Mouse (Mus musculus): ENCODE results near the gene Ror2. TPM values are rescaled to one million over a fixed set of nuclear protein-coding genes. Genes with fewer than 3 reads are reported as not detected.

Ror2 gene
- polyA plus RNA-seq, 1 experiment from 2014 or later, result 9.8 TPM

DNA sequence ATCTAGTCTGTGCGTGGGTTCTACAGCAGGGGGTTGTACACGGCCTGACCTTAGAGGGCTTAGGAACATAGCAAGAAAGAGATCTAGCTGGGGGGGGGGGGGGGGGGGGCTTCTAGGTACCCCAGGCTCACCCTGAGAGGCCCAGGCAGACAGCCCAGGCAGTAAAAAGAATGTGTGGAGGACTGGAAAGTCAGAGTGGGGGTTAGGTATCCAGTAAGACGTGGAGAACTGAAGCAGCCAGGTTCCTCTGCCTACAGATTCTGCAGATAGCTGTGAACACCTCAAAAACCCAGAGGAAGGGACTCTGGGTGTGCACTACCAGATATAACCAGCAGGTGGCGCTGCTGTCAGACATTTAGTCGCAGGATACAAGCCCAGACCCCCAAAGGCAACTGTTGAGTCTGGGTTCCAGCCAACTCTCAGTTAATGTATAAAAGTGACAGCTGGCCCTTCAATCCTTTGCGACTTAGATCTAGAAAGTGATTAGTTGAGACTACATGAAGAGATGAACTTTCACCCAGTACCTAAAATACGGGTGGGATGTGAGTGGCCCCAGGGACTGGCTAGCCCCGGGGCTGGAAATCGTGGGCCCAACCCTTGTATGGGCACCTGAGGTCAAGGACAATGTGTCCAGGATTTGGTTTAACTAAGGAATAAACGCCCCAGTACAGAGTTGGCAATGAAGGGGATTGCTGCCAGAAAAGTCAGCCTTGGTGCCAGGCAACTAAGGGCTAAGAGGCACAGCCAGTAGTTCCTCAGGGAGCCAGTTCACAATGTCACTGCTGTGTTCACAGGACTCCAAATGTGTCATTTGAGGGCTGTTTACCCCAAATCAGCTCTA, 166.1 kb downstream of the Ror2 start:
- Histone ChIP-seq H3K4me2 (replicated peaks; ENCODE audit: low read depth) (no peak overlapping the region), H3K9ac (ENCODE audit: low read depth, low read length) (no peak overlapping the region), H3K36me3 (ENCODE audit: control insufficient read depth, insufficient read depth) (peaks cover 29% of the 10 kb centered on the region), H3K27ac (ENCODE audit: low read depth, low read length) (no peak overlapping the region), H3K4me1 (replicated peaks; ENCODE audit: control insufficient read depth, insufficient read depth, low read length) (peaks cover 18% of the 10 kb centered on the region; the same call in 1 of the 2 replicates), H3K4me3 (ENCODE audit: low read depth, low read length) (no peak overlapping the region), H3K9me3 (ENCODE audit: control insufficient read depth) (no peaks in the 10 kb centered on the region), H3K27me3 (replicated peaks; ENCODE audit: control insufficient read depth, insufficient read depth, low read length) (no peaks in the 10 kb centered on the region)
- peak; percentile 93 for TF ChIP-seq CTCF (IDR thresholded peaks at IDR 0.05; ENCODE audit: low read depth)
- WGBS, result 18% methylated on average over 10 of the region's 10 CpGs
- 0 out of 2 replicates have a peak, but pooled peaks have one; percentile 7 for ATAC-seq

DNA sequence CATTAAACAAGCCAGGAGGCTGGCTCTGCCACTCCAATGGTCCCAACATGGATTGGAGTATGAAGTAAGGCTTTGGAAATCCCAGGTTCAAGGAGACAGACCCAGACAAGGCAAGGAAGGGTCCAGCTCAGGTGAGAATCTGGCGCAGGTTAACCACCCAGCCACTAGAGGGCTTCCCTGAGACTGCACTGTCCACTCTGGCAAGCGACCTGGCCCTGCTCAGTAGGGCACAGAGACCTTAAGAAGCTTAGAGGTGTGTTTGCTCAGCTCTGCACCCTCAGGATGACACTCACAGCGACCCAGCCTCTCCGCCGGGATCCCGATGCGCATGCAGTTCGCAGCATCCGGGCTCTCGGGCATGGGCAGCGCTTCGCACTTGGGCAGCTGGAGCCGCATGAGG, 167.5 kb downstream of the Ror2 start:
- 80% methylated on average over 13 of the region's 13 CpGs for WGBS
- H3K4me3 ChIP-seq (ENCODE audit: low read depth, low read length), result no peak overlapping the region
- no peak overlapping the region for H3K4me2 ChIP-seq (replicated peaks; ENCODE audit: low read depth)
- H3K36me3 ChIP-seq (ENCODE audit: control insufficient read depth, insufficient read depth), result peaks cover 29% of the 10 kb centered on the region
- no peak overlapping the region for H3K9ac ChIP-seq (ENCODE audit: low read depth, low read length)
- no peak overlapping the region for H3K27ac ChIP-seq (ENCODE audit: low read depth, low read length)
- H3K4me1 ChIP-seq (replicated peaks; ENCODE audit: control insufficient read depth, insufficient read depth, low read length), result peaks cover 18% of the 10 kb centered on the region; the same call in 1 of the 2 replicates
- no peak for ATAC-seq
- no peaks in the 10 kb centered on the region for H3K27me3 ChIP-seq (replicated peaks; ENCODE audit: control insufficient read depth, insufficient read depth, low read length)
- peak; percentile 75 for TF ChIP-seq CTCF (IDR thresholded peaks at IDR 0.05; ENCODE audit: low read depth)
- no peaks in the 10 kb centered on the region for H3K9me3 ChIP-seq (ENCODE audit: control insufficient read depth)

DNA sequence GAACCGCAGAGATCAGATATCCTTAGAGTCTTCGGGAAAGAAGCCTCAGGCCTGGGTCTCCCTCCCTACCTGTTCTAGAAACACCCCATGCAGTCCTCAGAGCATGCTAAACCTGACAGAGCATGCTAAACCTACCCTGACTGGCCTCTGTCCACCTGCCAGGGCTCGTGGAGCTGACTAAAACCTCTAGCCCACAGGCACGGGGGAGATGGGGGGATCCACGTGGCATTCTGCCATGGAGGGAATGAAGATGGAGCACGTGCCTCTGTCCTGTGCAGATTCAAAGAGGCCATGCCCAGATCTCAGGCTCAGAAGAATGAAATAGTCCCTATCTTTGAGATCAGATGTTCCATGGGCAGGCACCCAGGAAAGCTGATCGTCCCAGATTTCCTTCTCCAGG, 168.0 kb downstream of the Ror2 start:
- Histone ChIP-seq H3K27ac (ENCODE audit: low read depth, low read length) (no peak overlapping the region), H3K4me2 (replicated peaks; ENCODE audit: low read depth) (no peak overlapping the region), H3K9me3 (ENCODE audit: control insufficient read depth) (no peaks in the 10 kb centered on the region), H3K36me3 (ENCODE audit: control insufficient read depth, insufficient read depth) (peaks cover 29% of the 10 kb centered on the region), H3K27me3 (replicated peaks; ENCODE audit: control insufficient read depth, insufficient read depth, low read length) (no peaks in the 10 kb centered on the region), H3K4me3 (ENCODE audit: low read depth, low read length) (no peak overlapping the region), H3K4me1 (replicated peaks; ENCODE audit: control insufficient read depth, insufficient read depth, low read length) (peaks cover 18% of the 10 kb centered on the region; the same call in 1 of the 2 replicates), H3K9ac (ENCODE audit: low read depth, low read length) (no peak overlapping the region)
- no peak for ATAC-seq
- WGBS, result 91% methylated on average over 7 of the region's 7 CpGs
- TF ChIP-seq CTCF (IDR thresholded peaks at IDR 0.05; ENCODE audit: low read depth), result no peak

- H3K9ac ChIP-seq (ENCODE audit: low read depth, low read length), result no peak overlapping the region
- no peaks in the 10 kb centered on the region for H3K9me3 ChIP-seq (ENCODE audit: control insufficient read depth)
- peaks cover 18% of the 10 kb centered on the region for H3K36me3 ChIP-seq (ENCODE audit: control insufficient read depth, insufficient read depth)
- no peaks in the 10 kb centered on the region for H3K27me3 ChIP-seq (replicated peaks; ENCODE audit: control insufficient read depth, insufficient read depth, low read length)
- 87% methylated on average over 16 of the region's 16 CpGs for WGBS
- TF ChIP-seq CTCF (IDR thresholded peaks at IDR 0.05; ENCODE audit: low read depth), result no peak
- ATAC-seq, result no peak
- H3K4me3 ChIP-seq (ENCODE audit: low read depth, low read length), result no peak overlapping the region
- H3K4me2 ChIP-seq (replicated peaks; ENCODE audit: low read depth), result no peak overlapping the region
- no peaks in the 10 kb centered on the region for H3K4me1 ChIP-seq (replicated peaks; ENCODE audit: control insufficient read depth, insufficient read depth, low read length)
- H3K27ac ChIP-seq (ENCODE audit: low read depth, low read length), result no peak overlapping the region
Observed at GRCm38 (mm10) chr13:53110249-53110578, 175.7 kb downstream of the Ror2 start.

DNA sequence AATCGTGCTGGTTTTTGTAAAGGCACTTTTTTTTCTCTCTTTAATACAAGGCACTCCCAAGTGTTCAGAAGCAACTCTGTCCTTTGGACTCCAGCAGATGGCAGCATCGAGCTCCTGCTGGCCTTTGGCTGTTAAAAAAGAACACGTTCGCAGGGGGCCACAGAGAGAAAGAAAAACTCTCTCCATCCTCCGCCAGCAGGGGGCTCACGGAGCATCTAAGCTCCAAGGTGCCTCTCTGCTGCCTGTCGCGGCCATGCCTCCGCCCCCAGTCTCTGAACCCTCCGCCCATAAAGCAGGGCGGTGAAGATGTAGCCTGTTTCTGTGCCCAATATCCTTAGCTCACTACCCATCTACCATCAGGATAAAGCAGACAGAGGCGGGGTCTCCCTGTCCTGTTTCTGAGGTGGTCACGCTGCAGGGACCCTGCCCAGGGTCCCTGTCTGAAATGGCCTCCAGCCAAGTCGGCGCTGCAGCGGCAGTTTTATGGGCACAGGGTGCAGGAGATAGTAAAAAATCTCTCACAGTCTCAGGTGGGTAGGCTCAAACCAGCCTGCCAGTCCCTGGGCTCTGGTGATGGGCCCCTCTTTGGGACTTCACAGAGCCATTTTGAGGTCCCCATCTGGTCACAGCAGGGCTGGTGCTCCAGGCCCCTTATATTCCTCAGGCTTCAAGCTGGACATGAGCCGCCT, 176.2 kb downstream of the Ror2 start:
- no peaks in the 10 kb centered on the region for H3K9me3 ChIP-seq (ENCODE audit: control insufficient read depth)
- H3K4me3 ChIP-seq (ENCODE audit: low read depth, low read length), result no peak overlapping the region
- peak; percentile 80 for ATAC-seq
- H3K27ac ChIP-seq (ENCODE audit: low read depth, low read length), result no peak overlapping the region
- no peak overlapping the region for H3K9ac ChIP-seq (ENCODE audit: low read depth, low read length)
- no peak overlapping the region; the same call in 1 of the 2 replicates for H3K4me2 ChIP-seq (replicated peaks; ENCODE audit: low read depth)
- 24% methylated on average over 17 of the region's 17 CpGs for WGBS
- no peaks in the 10 kb centered on the region for H3K4me1 ChIP-seq (replicated peaks; ENCODE audit: control insufficient read depth, insufficient read depth, low read length)
- H3K27me3 ChIP-seq (replicated peaks; ENCODE audit: control insufficient read depth, insufficient read depth, low read length), result no peaks in the 10 kb centered on the region
- peaks cover 18% of the 10 kb centered on the region for H3K36me3 ChIP-seq (ENCODE audit: control insufficient read depth, insufficient read depth)
- peak; percentile 98 for TF ChIP-seq CTCF (IDR thresholded peaks at IDR 0.05; ENCODE audit: low read depth)

- H3K9me3 ChIP-seq (ENCODE audit: control insufficient read depth), result no peaks in the 10 kb centered on the region
- H3K36me3 ChIP-seq (ENCODE audit: control insufficient read depth, insufficient read depth), result peaks cover 18% of the 10 kb centered on the region
- no peak for ATAC-seq
- no peak overlapping the region for H3K4me3 ChIP-seq (ENCODE audit: low read depth, low read length)
- no peak for TF ChIP-seq CTCF (IDR thresholded peaks at IDR 0.05; ENCODE audit: low read depth)
- H3K9ac ChIP-seq (ENCODE audit: low read depth, low read length), result no peak overlapping the region
- H3K27me3 ChIP-seq (replicated peaks; ENCODE audit: control insufficient read depth, insufficient read depth, low read length), result no peaks in the 10 kb centered on the region
- no peaks in the 10 kb centered on the region for H3K4me1 ChIP-seq (replicated peaks; ENCODE audit: control insufficient read depth, insufficient read depth, low read length)
- no peak overlapping the region for H3K4me2 ChIP-seq (replicated peaks; ENCODE audit: low read depth)
- 88% methylated on average over 13 of the region's 13 CpGs for WGBS
- no peak overlapping the region for H3K27ac ChIP-seq (ENCODE audit: low read depth, low read length)
Observed at GRCm38 (mm10) chr13:53106676-53107075, 179.2 kb downstream of the Ror2 start.
